Mouse (Mus musculus) T-helper 17 cell (primary cell): ENCODE data around the gene Nphp1.

Experiments used
- in situ Hi-C, 2 experiments: fragments of 300-600 bp; cut with MboI, MseI; formaldehyde crosslinking; loops; 1 replicate in 1 of 2; 2 replicates in 1 of 2; pipeline ENCODE4 v1.15.1; 2025; ENCODE audit warnings: high pct_unique_total_duplicates in 2 of 2

Gene Nphp1

GRCm38 (mm10) chr2:127788440-127789116 lies at the start of gene Nphp1:
TSS of gene Nphp1 (minus strand) at chr2:127788897.
- in situ Hi-C loops = no loop called here

DNA sequence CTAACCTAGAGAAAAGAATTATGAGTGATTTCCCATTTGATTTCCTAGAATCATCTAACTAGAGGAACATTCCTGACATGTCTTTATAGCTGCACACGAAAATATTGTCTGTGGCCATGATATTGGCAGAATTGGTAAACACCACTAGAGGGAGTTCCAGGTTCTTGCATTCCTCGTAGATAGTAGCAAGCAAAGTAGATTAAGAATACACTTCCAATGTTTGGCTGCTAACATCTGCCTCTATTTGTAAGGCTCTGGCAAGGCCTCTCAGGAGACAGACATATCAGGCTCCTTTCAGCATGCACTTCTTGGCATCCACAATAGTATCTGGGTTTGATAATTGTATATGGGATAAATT lies 44.1 kb upstream of the Nphp1 start:
- in situ Hi-C loops = no loop called here

- in situ Hi-C loops = no loop called here
Measured at GRCm38 (mm10) chr2:127832103-127832832, 43.6 kb upstream of the Nphp1 start.

DNA sequence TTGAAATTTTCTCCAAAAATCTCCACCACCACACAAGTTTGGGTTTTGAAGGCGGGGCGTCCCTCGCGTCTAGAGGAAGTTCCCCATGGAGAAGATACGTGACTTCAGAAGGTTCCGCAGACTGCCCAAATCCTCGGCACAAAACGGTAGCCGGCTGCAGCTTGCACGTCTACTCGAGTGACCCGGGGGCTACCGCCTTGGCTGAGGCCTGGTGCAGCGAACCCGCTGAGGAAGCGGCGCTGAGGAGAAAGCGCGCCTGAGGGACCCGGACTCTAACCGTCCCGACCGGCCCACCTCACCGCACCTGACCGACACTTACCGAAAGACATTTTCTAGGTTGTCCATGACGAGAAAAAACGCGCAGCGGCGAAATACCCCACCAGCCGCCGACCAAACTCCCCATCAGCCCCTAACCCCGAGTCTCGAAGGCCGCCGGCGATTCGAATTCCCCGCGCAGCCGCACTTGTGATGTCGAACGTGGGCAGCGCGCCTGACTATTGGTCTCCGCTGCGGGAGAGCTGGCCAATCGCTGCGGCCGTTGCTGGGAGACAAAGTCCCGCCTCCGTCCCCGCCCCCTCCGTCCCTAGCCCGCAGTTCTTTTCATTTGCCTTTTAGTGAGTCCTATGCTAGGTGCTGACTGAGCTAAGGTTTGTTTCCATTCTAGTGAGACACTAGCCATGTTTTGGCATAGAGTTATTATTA lies 42.9 kb upstream of the Nphp1 start, which contains the start of gene Bub1:
Bub1 (minus strand) TSS at position 465 of the 702 bp plus-strand sequence.
- in situ Hi-C loops = no loop called here

GRCm38 (mm10) chr2:127791919-127792603 lies 3.4 kb upstream of the Nphp1 start, which contains the start of gene Mtln:
TSS of gene Mtln (minus strand) at chr2:127792488.
- in situ Hi-C loops = no loop called here

DNA sequence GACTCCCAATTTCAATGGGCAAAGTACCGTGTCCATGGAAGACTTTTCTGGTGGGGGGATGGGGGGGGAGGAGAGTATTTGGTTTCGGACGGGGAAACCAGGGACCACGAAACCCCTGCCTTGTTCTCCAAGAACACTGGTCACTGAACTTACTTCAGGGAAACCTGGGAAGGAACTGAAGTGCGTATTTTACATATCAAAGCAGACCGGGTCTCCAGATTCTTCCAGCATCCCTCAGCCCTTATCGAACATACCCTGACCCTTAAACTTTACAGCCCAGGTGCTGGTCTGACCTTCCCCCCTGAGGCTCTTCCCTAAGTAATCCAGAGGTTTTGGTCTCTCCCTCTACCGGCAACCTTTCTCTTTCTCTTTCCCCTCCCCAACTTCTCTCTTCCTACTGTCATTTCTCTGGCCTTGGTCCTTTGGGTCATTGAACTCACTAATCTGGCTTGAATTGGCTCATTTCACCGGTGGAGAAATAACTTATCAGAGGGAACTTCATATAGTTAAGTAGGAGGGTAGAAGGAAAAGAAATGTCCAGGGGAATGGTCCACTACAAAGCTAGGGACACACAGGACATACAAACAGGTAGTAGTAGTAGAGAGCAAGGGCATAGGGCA lies 1.1 kb upstream of the Nphp1 start:
- in situ Hi-C loops = no loop called here

DNA sequence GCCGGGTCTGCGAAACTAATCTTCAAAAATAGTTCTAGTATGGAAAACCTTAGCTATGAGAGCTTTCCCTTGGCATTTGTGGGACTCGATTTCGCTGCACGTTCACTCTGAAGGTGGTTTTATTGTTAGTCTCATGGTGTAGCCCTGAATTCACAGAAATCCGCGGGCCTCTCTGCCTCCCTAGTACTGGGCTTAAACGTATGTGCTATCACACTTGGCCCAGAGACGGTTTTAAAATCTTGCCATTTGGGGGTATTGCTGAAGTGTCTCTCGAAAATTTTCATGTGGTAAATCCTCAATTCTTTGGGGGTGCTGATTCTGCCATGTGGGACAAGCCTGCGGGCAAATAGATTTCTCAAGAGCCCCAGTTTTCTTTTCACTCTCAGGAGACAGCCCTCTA lies 441 bp upstream of the Nphp1 start:
- in situ Hi-C loops = no loop called here

DNA sequence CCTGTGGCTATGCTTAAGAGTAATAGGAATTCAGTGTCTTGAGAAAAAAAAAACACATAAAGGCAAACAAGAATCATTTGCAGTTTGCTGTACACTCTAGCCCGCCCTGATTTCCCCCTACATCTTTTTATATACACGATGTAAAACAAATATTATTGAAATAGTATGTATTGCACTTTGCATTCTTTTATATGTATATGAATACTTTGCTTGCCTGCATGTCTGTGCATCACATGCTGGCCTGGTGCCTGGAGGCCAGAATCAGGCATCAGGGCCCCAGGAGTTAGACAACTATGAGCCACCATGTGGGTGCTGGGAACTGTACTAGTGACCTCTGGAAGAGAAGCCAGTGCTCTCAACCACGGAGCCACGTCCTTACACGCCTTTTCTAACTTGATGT lies 1.5 kb downstream of the Nphp1 start:
- in situ Hi-C loops = no loop called here

GRCm38 (mm10) chr2:127778451-127778850 lies 10.2 kb downstream of the Nphp1 start:
- in situ Hi-C loops = no loop called here

GRCm38 (mm10) chr2:127775013-127775412 lies 13.7 kb downstream of the Nphp1 start:
- in situ Hi-C loops = no loop called here

GRCm38 (mm10) chr2:127774578-127774941 lies 14.1 kb downstream of the Nphp1 start:
- in situ Hi-C loops = no loop called here

DNA sequence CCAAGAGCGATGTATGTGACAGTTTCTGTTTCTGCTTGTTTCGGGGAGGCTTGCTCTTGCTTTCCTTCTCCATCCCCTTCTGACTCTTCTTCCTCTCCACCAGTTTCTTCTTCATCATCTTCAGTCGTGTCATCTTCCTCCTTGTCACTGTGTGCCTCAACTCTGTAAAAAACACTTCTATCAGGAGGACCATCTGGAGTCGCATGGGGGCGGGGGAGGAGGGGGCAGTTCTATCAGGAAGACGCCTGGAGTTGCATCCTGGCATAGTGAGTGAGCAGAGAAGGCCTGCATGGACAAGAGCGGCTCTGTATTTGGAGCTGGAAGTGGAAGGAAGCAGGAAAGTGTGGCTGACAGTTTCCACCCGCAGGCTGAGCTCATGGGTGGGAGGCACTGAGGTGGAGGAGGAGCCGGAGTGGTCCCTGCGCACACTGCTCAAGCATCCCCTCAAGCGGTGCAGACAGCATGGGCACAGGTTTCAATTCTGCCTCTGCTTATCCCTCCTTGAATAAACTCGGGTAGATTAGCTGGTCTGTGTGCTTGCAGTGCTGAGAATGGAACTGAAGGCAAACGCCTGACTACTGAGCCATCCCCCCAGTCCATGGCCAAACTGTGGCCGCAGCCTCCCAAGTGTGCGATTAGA lies 14.6 kb downstream of the Nphp1 start:
- in situ Hi-C loops = no loop called here

DNA sequence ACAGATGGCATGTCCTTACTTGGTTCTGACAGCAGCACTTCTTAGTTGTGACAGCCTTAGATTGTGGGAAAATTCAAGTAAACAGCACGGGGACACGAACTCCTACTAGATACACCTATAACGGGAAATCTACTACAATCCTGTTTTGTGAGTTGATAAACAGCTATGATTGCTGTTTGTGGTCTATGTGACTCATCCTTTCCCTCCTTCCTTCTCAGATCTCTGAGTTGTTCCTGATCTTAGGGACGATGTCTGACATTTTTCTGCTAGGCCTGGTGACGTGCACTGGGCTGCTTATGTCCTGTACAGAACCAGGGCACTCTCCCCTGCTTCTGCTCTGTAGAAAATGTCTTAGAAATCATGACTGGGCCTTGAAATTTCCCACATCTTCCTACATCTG lies 27.1 kb downstream of the Nphp1 start:
- in situ Hi-C loops = no loop called here

DNA sequence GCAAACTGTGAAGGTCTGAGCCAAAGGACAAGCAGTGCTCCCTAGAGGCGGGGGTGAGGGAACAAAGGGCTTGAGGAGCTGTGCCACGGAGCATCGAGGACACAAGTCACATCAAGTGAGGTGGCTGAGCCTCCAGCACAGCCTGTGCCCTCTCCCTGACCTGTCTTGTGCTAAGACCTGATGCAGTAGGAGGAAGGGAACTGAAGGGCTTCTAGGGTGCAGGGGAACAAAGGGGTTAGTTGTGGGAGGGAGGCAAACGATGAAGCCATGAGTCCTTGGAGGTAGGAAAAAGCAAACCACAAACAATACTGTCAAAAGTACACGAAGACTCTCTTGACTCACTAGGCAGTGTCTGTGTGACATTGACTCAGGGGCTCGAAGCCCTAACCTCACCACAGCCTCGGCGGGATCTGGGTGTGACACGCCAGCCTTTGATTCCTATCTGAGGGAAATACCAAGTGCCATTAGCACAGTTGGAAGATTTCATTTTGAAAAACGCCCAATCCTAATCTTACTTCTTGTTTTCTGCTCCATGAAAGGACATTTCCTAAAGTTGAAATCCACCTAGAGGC lies 28.2 kb downstream of the Nphp1 start:
- in situ Hi-C loops = no loop called here

GRCm38 (mm10) chr2:127760014-127760413 lies 28.7 kb downstream of the Nphp1 start:
- in situ Hi-C loops = no loop called here

GRCm38 (mm10) chr2:127759157-127759880 lies 29.4 kb downstream of the Nphp1 start:
- in situ Hi-C loops = no loop called here

DNA sequence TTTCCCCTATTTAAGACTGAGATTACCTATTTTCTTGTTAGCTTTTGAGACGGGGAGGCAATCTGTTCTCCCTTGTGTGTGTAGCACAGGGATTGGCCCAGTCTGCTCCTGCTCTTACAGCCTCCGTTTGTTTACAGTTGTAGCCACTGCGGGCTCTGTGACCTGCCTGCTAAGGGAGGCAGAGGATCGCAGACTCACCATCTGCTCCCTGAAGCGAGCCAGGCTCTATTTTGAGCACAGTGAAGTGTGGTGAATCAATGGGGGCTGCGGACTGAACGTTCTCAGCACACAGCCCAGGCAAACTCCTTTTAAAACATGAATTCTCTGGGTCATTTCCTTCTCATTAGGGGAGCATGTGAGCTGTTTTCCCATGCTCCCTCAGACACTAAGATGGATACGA lies 31.5 kb downstream of the Nphp1 start:
- in situ Hi-C loops = no loop called here

DNA sequence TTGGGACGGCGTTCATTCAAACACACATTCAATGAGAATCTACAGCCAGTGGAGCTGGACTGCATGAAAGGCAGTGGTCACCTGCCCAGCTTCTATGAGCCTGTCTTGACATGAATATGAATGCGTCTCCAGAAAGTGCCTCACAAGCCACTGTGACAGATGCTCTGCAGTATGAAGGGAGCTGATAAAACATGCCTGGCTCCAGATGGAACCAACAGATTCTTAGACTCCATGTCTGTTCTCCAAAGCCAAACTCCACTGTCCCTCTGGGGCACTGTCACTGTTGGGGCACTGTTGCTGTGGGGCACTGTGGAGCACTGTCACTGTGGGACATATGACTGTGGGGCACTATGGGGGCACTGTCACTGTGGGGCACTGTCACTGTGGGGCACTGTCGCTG lies 34.6 kb downstream of the Nphp1 start:
- in situ Hi-C loops = no loop called here

DNA sequence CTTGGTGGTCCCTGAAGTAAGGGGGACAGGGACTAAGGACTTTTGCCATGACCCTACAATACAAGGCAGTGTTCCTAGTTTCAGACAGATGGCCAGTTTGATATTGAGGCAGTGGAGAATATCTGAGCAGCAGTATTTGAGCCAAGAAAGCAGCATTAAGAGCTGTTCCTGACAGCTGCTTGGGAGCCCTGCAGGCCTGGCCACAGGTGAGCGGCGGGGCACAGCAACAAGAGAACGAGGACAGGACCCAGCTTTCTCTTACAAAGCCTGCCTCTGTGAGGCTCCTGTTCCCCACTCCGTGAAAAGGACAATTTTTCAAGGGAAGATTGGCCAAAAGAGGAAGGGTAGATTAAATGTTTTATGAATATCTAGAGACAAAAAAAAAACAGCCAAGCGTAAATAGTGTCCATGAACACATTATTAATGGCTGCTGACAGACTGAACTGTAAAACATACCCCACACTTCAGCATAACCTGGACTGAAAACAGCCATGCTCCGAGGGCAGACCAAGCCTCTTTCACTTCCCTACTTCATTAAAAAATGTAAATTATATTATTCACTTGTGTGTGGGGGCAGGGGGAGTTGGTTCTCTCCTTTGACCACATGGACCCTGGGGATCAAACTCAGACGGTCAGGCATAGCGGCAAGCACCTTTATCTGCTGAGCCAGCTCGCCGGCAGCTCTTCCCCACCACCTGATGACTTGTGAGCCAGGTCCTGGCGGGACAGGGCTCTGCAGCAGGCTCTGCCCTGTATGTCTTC lies 36.7 kb downstream of the Nphp1 start:
- in situ Hi-C loops = no loop called here
